Mouse (Mus musculus): ENCODE measurements at regions not wholly inside any gene's neighbourhood (a gene's known extent, or its start where the extent isn't known, plus 50 kb on each side); places are given as distances from the start of the nearest gene placed in this dataset.

DNA sequence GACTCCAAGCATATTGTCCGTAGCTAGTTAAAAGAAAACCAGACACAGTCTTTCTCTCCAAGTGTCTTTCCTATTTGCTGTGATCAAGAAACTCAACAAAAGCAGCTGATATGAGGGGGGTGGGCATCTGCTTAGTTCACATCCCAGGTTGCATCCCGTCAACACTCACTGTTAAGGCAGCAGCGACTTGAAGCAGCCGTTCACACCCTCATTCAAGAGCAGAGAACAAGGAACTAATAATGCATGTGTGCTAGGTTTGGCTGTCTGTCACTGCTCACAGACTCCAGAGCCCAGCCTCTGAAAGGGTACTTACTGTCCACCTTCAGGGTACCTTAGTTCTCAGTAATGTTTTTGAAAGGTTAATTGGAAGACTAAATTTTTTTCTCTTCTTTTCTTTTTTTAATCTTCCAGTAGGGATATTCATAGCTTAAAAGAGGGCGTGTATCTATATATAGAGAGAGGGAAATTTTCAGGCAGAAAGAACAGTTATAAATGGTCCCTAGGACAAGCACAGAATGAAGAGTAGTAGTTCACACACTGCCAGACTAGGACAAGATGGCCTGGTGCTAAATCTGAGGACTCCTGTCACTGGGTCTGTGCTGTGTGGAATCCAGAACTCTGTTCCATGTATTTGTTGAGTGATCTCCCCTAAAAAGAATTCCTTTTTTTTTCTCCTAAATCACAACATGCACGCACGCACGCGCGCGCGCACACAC is 199.1 kb upstream of the BB014433 start:
- no peak for DNase-seq (ENCODE audit: low spot score)
- H3K4me1 ChIP-seq (ENCODE audit: control insufficient read depth, insufficient read depth, low read length): no peaks in the 10 kb centered on the region
- H3K27ac ChIP-seq (ENCODE audit: low read depth, low read length): no peak overlapping the region
- H3K4me3 ChIP-seq (ENCODE audit: low read depth, low read length): no peak overlapping the region
- H3K4me2 ChIP-seq (ENCODE audit: low read depth): no peak overlapping the region
- H3K36me3 ChIP-seq (ENCODE audit: control insufficient read depth, insufficient read depth, low read length): no peaks in the 10 kb centered on the region
- ATAC-seq (ENCODE audit: insufficient read depth, low FRiP score, low TSS enrichment): no peak
- H3K9me3 ChIP-seq (ENCODE audit: control insufficient read depth, low read length): no peaks in the 10 kb centered on the region
- H3K9ac ChIP-seq (ENCODE audit: low read length): no peak overlapping the region
- 92% methylated on average over 12 of the region's 12 CpGs for WGBS
- H3K27me3 ChIP-seq (ENCODE audit: control insufficient read depth, insufficient read depth, low read length): no peaks in the 10 kb centered on the region

DNA sequence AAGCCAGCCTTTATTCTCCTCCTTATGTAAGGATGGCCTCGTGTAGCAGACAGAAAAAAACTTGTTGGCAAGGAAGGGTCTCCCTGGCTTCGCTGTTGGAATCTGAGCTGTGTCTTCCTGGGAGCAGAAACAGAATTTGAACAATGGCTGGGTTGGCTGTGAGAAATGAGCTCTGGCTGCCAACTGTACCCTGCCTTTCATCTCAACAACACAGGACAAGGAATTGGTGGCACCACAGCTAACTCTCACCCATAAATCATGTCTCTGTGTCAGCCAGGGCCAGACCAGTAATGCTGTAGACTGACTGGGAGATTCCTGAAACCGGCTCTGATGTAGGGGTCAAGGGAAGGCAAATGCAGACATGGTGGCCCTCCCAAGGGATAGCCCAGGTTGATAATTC is 189.5 kb upstream of the BB014433 start:
- Histone ChIP-seq H3K36me3 (ENCODE audit: control insufficient read depth, insufficient read depth, low read length) (no peaks in the 10 kb centered on the region), H3K27ac (ENCODE audit: low read depth, low read length) (no peak overlapping the region), H3K27me3 (ENCODE audit: control insufficient read depth, insufficient read depth, low read length) (no peaks in the 10 kb centered on the region), H3K9ac (ENCODE audit: low read length) (no peak overlapping the region), H3K9me3 (ENCODE audit: control insufficient read depth, low read length) (no peaks in the 10 kb centered on the region), H3K4me1 (ENCODE audit: control insufficient read depth, insufficient read depth, low read length) (no peaks in the 10 kb centered on the region), H3K4me3 (ENCODE audit: low read depth, low read length) (no peak overlapping the region), H3K4me2 (ENCODE audit: low read depth) (no peak overlapping the region)
- ATAC-seq (ENCODE audit: insufficient read depth, low FRiP score, low TSS enrichment) (no peak), DNase-seq (ENCODE audit: low spot score) (no peak)
- 57% methylated on average over 3 of the region's 3 CpGs for WGBS

DNA sequence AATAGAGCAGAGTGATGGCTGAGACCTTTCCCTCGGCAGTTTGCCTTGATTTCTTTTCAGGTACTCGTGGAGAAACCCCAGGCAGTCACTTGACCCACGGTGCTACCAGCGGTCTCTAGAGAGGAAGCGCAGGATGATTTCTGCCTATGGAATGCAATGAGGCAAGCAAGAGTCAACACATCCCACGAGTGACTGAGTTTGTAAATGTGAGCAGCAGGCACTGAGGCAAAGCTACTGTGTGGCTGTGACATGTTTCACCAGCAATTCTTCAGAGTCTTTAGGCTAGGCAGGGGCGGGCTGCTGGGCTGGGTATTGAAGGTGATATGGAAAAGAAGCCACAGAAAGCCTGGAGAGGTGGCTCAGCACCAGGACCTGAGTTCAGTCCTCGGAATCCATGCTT is 187.4 kb upstream of the BB014433 start:
- Histone ChIP-seq H3K9me3 (ENCODE audit: control insufficient read depth, low read length) (no peaks in the 10 kb centered on the region), H3K4me3 (ENCODE audit: low read depth, low read length) (no peak overlapping the region), H3K4me1 (ENCODE audit: control insufficient read depth, insufficient read depth, low read length) (no peaks in the 10 kb centered on the region), H3K4me2 (ENCODE audit: low read depth) (no peak overlapping the region), H3K27me3 (ENCODE audit: control insufficient read depth, insufficient read depth, low read length) (no peaks in the 10 kb centered on the region), H3K9ac (ENCODE audit: low read length) (no peak overlapping the region), H3K27ac (ENCODE audit: low read depth, low read length) (no peak overlapping the region), H3K36me3 (ENCODE audit: control insufficient read depth, insufficient read depth, low read length) (no peaks in the 10 kb centered on the region)
- no peak for DNase-seq (ENCODE audit: low spot score)
- WGBS: 64% methylated on average over 8 of the region's 8 CpGs
- no peak for ATAC-seq (ENCODE audit: insufficient read depth, low FRiP score, low TSS enrichment)

DNA sequence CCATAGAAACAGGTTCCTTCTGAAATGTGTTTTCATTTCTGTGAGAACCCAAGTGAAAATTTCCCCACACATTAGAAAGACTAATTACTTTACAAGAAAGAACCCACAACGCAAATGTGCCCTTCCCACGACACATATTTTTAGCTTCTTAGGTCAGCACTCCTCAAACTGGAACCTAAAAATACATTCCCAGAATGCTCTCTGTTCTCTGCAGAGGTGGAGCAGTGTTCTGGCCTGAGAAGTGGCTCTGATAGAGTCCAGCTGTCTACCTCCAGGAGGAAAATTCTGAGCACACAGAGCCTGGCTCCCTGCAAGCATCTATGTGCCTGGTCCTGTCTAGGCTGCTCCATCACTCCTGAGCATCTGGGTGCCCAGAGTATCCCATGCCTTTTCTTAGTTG is 184.3 kb upstream of the BB014433 start:
- no peak for DNase-seq (ENCODE audit: low spot score)
- no peak overlapping the region for H3K27ac ChIP-seq (ENCODE audit: low read depth, low read length)
- H3K36me3 ChIP-seq (ENCODE audit: control insufficient read depth, insufficient read depth, low read length): no peaks in the 10 kb centered on the region
- H3K4me1 ChIP-seq (ENCODE audit: control insufficient read depth, insufficient read depth, low read length): no peaks in the 10 kb centered on the region
- H3K9me3 ChIP-seq (ENCODE audit: control insufficient read depth, low read length): no peaks in the 10 kb centered on the region
- WGBS: 82% methylated on average over 2 of the region's 2 CpGs
- H3K27me3 ChIP-seq (ENCODE audit: control insufficient read depth, insufficient read depth, low read length): no peaks in the 10 kb centered on the region
- no peak overlapping the region for H3K9ac ChIP-seq (ENCODE audit: low read length)
- no peak for ATAC-seq (ENCODE audit: insufficient read depth, low FRiP score, low TSS enrichment)
- no peak overlapping the region for H3K4me3 ChIP-seq (ENCODE audit: low read depth, low read length)
- H3K4me2 ChIP-seq (ENCODE audit: low read depth): no peak overlapping the region

DNA sequence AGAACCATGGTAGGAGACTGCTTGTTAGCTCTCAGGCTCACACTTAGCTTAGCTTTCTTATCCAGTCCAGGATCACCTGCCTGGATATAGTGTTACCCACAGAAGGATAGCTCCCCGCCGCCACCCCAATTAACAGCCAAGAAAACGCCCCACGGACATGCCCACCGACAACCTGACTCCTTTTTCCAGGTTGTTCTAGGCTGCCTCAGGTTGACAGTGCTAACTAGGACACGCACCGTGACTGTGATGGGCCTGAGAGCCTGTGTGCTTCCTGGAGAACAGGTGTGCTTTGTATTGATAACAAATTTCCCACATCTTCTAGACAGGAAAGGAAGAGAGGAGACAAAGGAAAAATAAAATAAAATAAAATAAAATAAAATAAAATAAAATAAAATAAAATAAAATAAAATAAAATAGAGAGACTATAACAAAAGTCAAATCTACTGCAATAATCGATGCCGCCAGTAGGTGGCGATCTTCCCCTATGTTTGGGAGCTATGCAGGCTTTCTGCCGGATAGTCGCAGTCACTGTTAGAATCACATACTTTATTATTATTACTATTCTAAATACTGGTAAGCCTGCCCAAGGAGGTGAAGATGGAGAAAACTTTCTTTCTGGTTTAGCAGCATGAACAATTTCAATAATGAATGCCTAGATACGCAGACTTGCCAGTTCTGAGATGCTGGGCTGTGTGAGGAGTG is 175.5 kb upstream of the BB014433 start:
- Histone ChIP-seq H3K9me3 (ENCODE audit: control insufficient read depth, low read length) (no peaks in the 10 kb centered on the region), H3K9ac (ENCODE audit: low read length) (no peak overlapping the region), H3K27ac (ENCODE audit: low read depth, low read length) (no peak overlapping the region), H3K36me3 (ENCODE audit: control insufficient read depth, insufficient read depth, low read length) (no peaks in the 10 kb centered on the region), H3K4me3 (ENCODE audit: low read depth, low read length) (no peak overlapping the region), H3K27me3 (ENCODE audit: control insufficient read depth, insufficient read depth, low read length) (no peaks in the 10 kb centered on the region), H3K4me2 (ENCODE audit: low read depth) (no peak overlapping the region), H3K4me1 (ENCODE audit: control insufficient read depth, insufficient read depth, low read length) (no peaks in the 10 kb centered on the region)
- ATAC-seq (ENCODE audit: insufficient read depth, low FRiP score, low TSS enrichment) (peak; percentile 37; the same call in 1 of the 2 replicates), DNase-seq (ENCODE audit: low spot score) (peak; percentile 52)
- 42% methylated on average over 13 of the region's 13 CpGs for WGBS

DNA sequence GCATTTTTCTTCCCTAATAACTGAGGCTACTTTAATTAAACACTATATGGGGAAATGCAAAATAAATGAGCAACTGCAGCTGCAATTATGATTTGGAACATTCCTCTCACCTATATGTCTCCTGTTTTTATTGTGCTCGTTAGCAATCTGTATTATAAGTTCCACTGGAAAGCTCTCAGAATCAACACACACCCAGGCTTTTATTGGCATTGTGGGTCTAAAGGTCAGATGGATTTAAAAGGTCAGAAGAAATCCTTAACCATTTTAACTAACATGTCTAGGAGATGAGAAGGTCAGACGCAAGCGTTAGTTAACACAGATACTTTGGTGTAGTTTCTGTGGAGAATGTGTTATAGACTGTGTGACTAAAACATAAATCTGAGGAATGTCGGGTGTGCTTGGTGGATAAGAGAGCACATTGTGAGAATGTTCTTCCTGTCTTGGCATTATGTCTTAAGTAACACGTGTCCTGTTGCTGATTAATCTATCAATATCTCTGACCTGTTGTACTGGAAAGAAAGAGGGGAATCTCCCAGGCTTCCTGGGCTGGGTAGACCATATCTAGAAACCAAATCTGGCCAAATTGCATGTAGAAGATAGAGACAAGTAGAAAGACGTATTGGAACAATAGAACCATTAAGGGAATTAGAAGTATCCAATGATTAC is 164.1 kb upstream of the BB014433 start:
- Histone ChIP-seq H3K4me1 (ENCODE audit: control insufficient read depth, insufficient read depth, low read length) (no peaks in the 10 kb centered on the region), H3K27ac (ENCODE audit: low read depth, low read length) (no peak overlapping the region), H3K9ac (ENCODE audit: low read length) (no peak overlapping the region), H3K9me3 (ENCODE audit: control insufficient read depth, low read length) (no peaks in the 10 kb centered on the region), H3K27me3 (ENCODE audit: control insufficient read depth, insufficient read depth, low read length) (no peaks in the 10 kb centered on the region), H3K4me3 (ENCODE audit: low read depth, low read length) (no peak overlapping the region), H3K36me3 (ENCODE audit: control insufficient read depth, insufficient read depth, low read length) (no peaks in the 10 kb centered on the region), H3K4me2 (ENCODE audit: low read depth) (no peak overlapping the region)
- ATAC-seq (ENCODE audit: insufficient read depth, low FRiP score, low TSS enrichment) (no peak), DNase-seq (ENCODE audit: low spot score) (no peak)
- WGBS: 83% methylated on average over 6 of the region's 6 CpGs

DNA sequence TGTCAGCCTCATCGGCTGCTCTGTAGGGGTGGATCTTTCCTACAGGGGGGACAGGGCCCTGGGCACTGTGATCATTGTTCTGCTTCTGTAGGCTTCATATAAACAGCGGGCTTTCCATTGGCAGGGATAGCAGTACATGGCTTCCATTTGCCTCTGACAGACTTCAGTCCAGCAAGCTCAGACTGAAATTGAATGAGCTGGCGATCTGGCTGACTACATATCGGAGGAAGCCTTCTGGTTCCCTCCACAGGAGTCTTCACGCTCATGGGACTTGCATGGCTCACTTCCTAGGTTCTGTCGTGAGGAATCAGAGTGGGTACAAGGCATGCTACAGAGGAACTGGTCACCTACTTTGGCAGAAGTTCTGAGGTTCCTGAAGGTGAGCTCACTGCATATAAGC is 155.7 kb upstream of the BB014433 start:
- no peaks in the 10 kb centered on the region for H3K27me3 ChIP-seq (ENCODE audit: control insufficient read depth, insufficient read depth, low read length)
- H3K9ac ChIP-seq (ENCODE audit: low read length): no peak overlapping the region
- WGBS: 82% methylated on average over 6 of the region's 6 CpGs
- H3K27ac ChIP-seq (ENCODE audit: low read depth, low read length): no peak overlapping the region
- no peak overlapping the region for H3K4me3 ChIP-seq (ENCODE audit: low read depth, low read length)
- H3K9me3 ChIP-seq (ENCODE audit: control insufficient read depth, low read length): no peaks in the 10 kb centered on the region
- no peaks in the 10 kb centered on the region for H3K4me1 ChIP-seq (ENCODE audit: control insufficient read depth, insufficient read depth, low read length)
- no peak overlapping the region for H3K4me2 ChIP-seq (ENCODE audit: low read depth)
- DNase-seq (ENCODE audit: low spot score) (no peak), ATAC-seq (ENCODE audit: insufficient read depth, low FRiP score, low TSS enrichment) (no peak)
- no peaks in the 10 kb centered on the region for H3K36me3 ChIP-seq (ENCODE audit: control insufficient read depth, insufficient read depth, low read length)

DNA sequence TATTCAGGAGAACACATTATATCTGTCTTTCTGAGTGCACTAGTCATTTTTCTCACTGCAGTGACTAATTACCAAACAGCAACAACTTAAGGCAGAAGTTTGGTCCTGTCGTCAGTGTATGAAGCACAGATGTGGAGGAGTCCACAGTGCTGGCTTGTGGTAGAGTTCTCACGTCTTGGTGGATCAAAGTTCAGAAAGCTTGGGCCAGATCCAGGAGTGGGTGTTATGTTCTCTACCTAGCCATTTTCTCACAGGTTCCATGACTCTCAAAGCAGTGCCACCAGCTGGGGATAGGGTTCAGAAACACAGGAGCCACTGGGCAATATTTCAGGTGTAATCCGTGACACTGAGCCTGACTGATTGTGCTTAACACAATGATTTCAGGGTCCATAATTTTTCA is 144.8 kb upstream of the BB014433 start:
- no peak overlapping the region for H3K4me3 ChIP-seq (ENCODE audit: low read depth, low read length)
- WGBS: 85% methylated on average over 3 of the region's 3 CpGs
- H3K36me3 ChIP-seq (ENCODE audit: control insufficient read depth, insufficient read depth, low read length): no peaks in the 10 kb centered on the region
- H3K9me3 ChIP-seq (ENCODE audit: control insufficient read depth, low read length): no peaks in the 10 kb centered on the region
- H3K27me3 ChIP-seq (ENCODE audit: control insufficient read depth, insufficient read depth, low read length): no peaks in the 10 kb centered on the region
- H3K9ac ChIP-seq (ENCODE audit: low read length): no peak overlapping the region
- H3K4me2 ChIP-seq (ENCODE audit: low read depth): no peak overlapping the region
- DNase-seq (ENCODE audit: low spot score) (no peak), ATAC-seq (ENCODE audit: insufficient read depth, low FRiP score, low TSS enrichment) (no peak)
- H3K27ac ChIP-seq (ENCODE audit: low read depth, low read length): no peak overlapping the region
- H3K4me1 ChIP-seq (ENCODE audit: control insufficient read depth, insufficient read depth, low read length): no peaks in the 10 kb centered on the region

Data from neural tube, embryonic 11.5 days (tissue).